Mouse (Mus musculus) thymus, adult 2 months (tissue): ENCODE measurements around the gene D1Ertd622e.

Source experiments
- CTCF ChIP-seq: fragments of 200-500 bp; IDR thresholded peaks from 2 replicates; pipeline ENCODE4 v1.5.1; 2012; ENCODE audit warnings: mild to moderate bottlenecking, control low read depth, low read length, moderate library complexity, borderline replicate concordance; ENCODE audit not compliant: control insufficient read depth, poor library complexity, insufficient read depth; ENCODE audit errors: extremely low read depth
- POLR2A ChIP-seq: fragments of 200-500 bp; IDR thresholded peaks from 2 replicates; pipeline ENCODE4 v1.6.1; 2012; ENCODE audit warnings: mild to moderate bottlenecking, low read length, control low read depth, moderate library complexity; ENCODE audit not compliant: control insufficient read depth, poor library complexity, insufficient read depth; ENCODE audit errors: extremely low read depth

- TF ChIP-seq POLR2A, result no peak
- TF ChIP-seq CTCF, result no peak
These were observed 35.4 kb upstream of the D1Ertd622e start for GRCm38 (mm10) chr1:97697273-97697672.
